Mouse (Mus musculus): Measurements from ENCODE around the gene Ptprn2. TPM values are rescaled to one million over a fixed set of nuclear protein-coding genes. Genes with fewer than 3 reads are reported as not detected.

The Ptprn2 gene
- polyA plus RNA-seq, 1 experiment: 63.0 TPM

DNA sequence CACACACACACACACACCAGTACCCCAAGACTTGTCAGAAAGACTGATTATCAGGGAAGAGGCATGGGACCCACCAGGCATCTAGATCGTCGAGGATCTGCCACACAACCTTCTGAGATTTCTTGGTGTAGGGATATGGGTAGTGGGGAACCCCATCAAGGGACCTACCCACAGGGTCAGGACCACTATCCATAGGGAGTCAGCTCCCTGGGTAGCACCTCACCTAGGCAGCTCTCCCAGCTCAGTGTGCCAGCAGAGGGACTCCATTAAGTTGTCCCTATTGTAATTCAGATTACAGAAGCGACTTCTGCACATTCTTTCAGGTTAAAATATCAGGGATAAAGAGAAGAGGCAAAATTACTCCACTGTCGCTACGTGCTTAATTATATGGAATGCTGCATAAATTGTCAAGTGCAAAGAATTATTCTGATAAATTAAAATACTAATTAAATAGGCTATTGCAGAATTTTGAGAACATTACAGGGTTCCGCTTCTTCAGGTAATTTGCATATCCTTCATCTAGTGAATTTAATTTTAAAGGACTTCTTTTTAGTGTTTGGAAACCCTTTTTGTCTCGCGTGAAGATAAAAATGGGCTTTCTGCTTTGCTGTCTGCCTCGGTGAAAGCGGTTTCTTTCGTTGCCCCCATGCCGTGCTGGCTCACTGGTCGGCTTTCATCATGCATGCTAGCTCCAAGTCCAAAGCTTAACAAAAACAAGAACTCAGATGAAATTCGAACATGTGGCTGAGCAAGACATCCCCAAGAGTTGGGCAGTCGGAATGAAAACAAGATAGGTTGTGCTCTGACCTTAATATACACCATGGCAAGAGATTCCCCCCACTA is 531.5 kb downstream of the Ptprn2 start:
- TF ChIP-seq POLR2A (IDR thresholded peaks at IDR 0.05; ENCODE audit: borderline replicate concordance, extremely low read depth, insufficient read depth, insufficient read length, poor library complexity, severe bottlenecking): no peak
- TF ChIP-seq CTCF (IDR thresholded peaks at IDR 0.05; ENCODE audit: borderline replicate concordance, extremely low read depth, insufficient read depth, insufficient read length): no peak
- DNase-seq (ENCODE audit: low read depth): peak; percentile 60

DNA sequence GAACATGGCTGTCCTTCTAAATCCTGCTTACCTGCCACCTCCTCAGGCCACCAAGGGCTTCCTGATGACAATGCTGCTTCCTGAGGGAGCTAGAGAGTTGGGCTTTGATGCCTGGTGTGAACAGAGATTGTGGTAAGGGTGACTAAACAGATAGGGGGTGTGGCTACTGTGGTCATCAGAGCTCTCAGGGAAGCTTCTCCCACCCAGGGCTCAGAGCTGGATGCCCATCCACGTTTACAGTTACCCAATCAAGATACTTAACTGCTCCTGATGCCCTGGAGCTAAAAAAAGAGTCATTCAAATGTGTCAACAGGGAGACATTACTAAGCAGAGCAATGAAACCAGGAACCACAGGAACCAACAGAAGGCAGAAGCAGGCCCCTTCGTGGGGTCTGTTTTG is 532.4 kb downstream of the Ptprn2 start:
- TF ChIP-seq CTCF (IDR thresholded peaks at IDR 0.05; ENCODE audit: borderline replicate concordance, extremely low read depth, insufficient read depth, insufficient read length) (no peak), POLR2A (IDR thresholded peaks at IDR 0.05; ENCODE audit: borderline replicate concordance, extremely low read depth, insufficient read depth, insufficient read length, poor library complexity, severe bottlenecking) (no peak)
- DNase-seq (ENCODE audit: low read depth): no peak

DNA sequence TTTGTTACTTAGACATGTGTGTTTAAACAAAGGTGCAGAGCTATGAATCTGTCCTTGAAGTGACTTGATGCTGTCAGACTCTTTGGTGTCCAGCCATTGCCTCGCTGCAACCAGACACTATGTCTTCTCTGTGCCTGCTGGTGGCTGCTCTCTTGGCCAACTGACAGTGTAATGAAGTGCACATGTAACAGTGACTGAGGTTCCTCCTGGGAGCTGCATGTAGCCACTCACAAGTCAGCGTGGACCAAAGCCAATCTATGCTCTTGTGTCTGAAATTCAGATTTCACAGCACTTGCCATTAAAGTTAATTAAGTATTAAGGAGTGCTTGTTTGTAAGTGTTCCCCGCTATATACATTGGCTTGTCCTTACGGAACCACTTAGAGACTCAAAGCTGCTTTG is 537.7 kb downstream of the Ptprn2 start:
- DNase-seq (ENCODE audit: low read depth): peak; percentile 48
- TF ChIP-seq POLR2A (IDR thresholded peaks at IDR 0.05; ENCODE audit: borderline replicate concordance, extremely low read depth, insufficient read depth, insufficient read length, poor library complexity, severe bottlenecking): no peak
- TF ChIP-seq CTCF (IDR thresholded peaks at IDR 0.05; ENCODE audit: borderline replicate concordance, extremely low read depth, insufficient read depth, insufficient read length): no peak

DNA sequence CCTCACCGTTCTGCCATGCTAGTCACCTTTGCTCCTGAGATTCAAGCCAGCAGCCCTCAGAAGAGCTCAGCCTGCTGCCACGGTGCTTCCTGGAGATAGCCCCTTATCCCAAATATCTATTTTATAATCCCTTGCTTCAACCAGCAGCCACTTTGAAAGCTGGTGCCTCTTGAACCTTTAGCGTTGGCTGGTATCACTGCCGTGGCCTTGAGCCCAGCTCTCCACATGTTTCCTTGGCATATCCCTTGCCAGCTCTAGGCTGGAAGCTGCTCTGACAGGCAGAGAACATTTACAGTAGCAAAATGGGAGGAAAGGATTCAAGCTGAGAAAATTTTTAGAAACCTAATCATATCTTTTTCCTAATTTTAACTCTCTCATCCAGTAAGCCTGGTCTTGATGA is 539.4 kb downstream of the Ptprn2 start:
- TF ChIP-seq POLR2A (IDR thresholded peaks at IDR 0.05; ENCODE audit: borderline replicate concordance, extremely low read depth, insufficient read depth, insufficient read length, poor library complexity, severe bottlenecking): no peak
- no peak for TF ChIP-seq CTCF (IDR thresholded peaks at IDR 0.05; ENCODE audit: borderline replicate concordance, extremely low read depth, insufficient read depth, insufficient read length)
- peak; percentile 67 for DNase-seq (ENCODE audit: low read depth)

DNA sequence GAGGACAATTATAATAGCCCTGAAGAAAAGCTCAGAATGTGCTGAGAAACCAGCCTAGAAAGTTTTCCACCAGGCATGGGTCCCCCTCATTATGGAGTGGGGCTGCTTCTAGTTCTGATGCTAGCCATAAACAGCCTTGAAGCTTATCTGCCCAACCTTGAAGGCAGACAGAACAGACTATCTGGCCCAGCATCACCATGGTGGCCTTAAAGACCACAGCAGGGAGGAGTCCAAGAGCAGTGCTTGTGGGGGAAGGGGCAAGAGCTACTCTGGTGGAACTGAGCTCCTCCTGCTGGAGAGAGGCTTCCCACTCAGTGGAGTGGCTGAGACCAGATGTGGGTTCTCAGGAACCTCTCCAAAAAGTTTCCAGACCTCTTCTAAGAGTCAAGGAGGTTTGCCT is 540.2 kb downstream of the Ptprn2 start:
- DNase-seq (ENCODE audit: low read depth): no peak
- TF ChIP-seq CTCF (IDR thresholded peaks at IDR 0.05; ENCODE audit: borderline replicate concordance, extremely low read depth, insufficient read depth, insufficient read length) (no peak), POLR2A (IDR thresholded peaks at IDR 0.05; ENCODE audit: borderline replicate concordance, extremely low read depth, insufficient read depth, insufficient read length, poor library complexity, severe bottlenecking) (no peak)

DNA sequence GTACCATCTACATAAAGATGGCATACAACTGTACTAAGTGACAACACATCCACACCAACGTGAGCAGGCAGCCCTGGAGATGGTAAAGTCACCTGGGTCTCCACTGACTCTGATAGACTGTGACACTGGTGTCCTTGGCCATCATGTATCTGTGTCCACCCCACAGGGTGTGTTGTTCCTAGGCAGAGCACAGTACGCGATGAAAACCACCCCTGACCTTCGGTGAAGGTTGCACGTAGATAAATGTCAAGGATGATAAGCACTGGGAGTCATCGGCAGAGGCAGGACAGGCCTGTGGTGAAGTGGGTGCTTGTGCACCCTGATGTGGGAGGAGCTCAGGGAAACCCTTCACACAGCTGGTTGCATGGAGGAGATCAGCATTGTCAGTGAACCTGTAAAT is 541.8 kb downstream of the Ptprn2 start:
- TF ChIP-seq POLR2A (IDR thresholded peaks at IDR 0.05; ENCODE audit: borderline replicate concordance, extremely low read depth, insufficient read depth, insufficient read length, poor library complexity, severe bottlenecking): no peak
- TF ChIP-seq CTCF (IDR thresholded peaks at IDR 0.05; ENCODE audit: borderline replicate concordance, extremely low read depth, insufficient read depth, insufficient read length): no peak
- no peak for DNase-seq (ENCODE audit: low read depth)

DNA sequence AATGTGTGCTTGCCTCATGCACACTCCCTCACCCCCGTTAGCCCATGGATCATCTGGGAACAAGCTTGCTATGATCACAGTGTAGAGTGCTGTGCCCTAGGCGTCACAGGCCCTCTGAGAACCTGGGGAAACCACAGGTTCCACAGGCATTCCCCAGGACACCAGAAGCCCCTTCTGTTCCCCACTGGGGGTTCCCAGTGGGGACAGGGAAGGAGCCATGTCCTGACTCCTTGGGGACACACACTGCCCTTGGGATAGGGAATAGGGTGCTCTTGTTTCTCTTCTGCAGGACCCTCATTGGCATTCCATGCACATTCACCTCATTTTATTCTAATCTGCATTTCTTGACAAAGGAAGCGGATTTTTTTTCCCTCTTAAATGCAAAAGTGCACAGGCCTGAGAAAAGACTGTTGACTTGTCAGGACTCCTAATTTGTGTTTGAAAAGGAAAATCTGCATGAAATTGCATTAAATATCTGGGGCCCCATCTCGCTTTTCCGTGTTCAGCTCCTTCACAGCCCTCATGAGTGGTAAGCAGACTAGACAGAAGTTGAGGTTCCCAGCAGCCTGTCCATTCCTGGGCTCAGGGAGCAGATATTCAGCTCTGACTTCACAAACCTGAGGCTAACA is 542.9 kb downstream of the Ptprn2 start:
- TF ChIP-seq POLR2A (IDR thresholded peaks at IDR 0.05; ENCODE audit: borderline replicate concordance, extremely low read depth, insufficient read depth, insufficient read length, poor library complexity, severe bottlenecking) (no peak), CTCF (IDR thresholded peaks at IDR 0.05; ENCODE audit: borderline replicate concordance, extremely low read depth, insufficient read depth, insufficient read length) (no peak)
- peak; percentile 92 for DNase-seq (ENCODE audit: low read depth)

DNA sequence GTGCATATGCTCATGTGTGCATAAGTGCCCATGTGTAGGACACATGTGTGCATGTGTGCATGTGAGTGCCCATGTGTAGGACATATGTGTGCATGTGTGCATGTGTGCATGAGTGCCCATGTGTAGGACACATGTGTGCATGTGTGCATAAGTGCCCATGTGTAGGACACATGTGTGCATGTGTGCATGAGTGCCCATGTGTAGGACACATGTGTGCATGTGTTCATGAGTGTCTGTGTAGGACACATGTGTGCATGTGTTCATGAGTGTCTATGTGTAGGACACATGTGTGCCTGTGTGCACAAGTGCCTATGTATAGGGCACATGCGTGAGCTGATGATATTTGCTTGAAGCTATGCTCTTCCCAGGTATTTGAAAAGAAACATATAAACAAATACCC is 547.7 kb downstream of the Ptprn2 start:
- no peak for DNase-seq (ENCODE audit: low read depth)
- TF ChIP-seq CTCF (IDR thresholded peaks at IDR 0.05; ENCODE audit: borderline replicate concordance, extremely low read depth, insufficient read depth, insufficient read length) (no peak), POLR2A (IDR thresholded peaks at IDR 0.05; ENCODE audit: borderline replicate concordance, extremely low read depth, insufficient read depth, insufficient read length, poor library complexity, severe bottlenecking) (no peak)

DNA sequence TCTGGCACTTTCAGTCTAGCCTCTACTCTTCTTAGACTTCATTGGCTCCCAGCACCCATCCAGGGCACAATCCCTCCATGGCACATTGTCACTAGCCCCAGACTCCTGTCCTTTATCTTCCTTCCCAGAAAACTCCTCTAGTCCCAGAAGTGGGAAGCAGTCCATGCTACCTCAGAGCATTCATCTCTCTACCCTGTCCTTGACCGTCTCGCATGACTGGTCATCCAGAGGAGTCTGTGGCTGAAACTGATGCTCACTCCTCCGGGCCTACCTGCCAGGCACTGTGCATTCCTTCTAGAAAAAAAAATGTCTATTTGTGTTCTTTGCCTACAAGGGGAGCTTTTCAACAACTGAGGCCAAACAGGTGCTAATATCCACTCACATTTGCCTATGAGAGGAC is 549.0 kb downstream of the Ptprn2 start:
- TF ChIP-seq CTCF (IDR thresholded peaks at IDR 0.05; ENCODE audit: borderline replicate concordance, extremely low read depth, insufficient read depth, insufficient read length): no peak
- TF ChIP-seq POLR2A (IDR thresholded peaks at IDR 0.05; ENCODE audit: borderline replicate concordance, extremely low read depth, insufficient read depth, insufficient read length, poor library complexity, severe bottlenecking): no peak
- DNase-seq (ENCODE audit: low read depth): no peak

DNA sequence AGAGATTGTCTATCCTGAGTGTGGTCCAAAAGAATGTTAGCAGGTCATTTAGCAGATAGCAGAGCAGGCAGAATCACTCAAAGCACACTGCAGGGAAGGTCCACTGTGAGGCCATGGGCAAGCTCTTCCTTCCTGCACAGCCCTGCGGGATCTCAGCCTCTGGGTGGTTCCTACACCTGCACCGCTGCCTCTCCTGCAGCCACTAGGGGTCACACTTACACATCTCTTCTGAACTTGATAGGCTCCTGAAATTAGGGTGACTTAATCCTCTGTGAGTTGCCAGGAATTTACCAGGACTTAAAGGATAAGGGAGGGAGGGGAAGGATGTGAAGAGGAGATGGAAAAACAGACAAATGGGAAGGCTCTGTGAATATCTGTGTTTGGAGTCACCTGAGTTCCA is 549.7 kb downstream of the Ptprn2 start:
- TF ChIP-seq POLR2A (IDR thresholded peaks at IDR 0.05; ENCODE audit: borderline replicate concordance, extremely low read depth, insufficient read depth, insufficient read length, poor library complexity, severe bottlenecking) (no peak), CTCF (IDR thresholded peaks at IDR 0.05; ENCODE audit: borderline replicate concordance, extremely low read depth, insufficient read depth, insufficient read length) (peak; percentile 82)
- peak; percentile 88 for DNase-seq (ENCODE audit: low read depth)

DNA sequence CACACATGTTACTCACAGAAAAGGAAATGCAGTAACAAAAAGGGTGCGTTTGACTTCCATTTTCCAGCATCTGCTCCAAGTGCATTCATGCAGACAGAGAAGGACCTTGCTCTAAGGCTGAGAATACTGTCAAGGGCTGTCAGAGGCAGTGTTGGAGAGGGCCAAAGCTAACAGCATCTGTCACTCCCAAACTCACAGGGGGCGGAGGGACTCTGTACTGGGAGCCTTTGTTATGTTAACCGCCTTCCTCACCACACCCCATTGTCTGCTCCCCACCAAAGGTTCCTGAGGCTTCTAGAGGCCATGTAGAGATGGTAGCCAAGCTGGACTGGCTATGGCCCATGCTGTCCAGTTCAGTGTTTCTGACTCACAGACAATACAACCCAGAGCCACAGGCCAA is 553.9 kb downstream of the Ptprn2 start:
- peak; percentile 72 for DNase-seq (ENCODE audit: low read depth)
- TF ChIP-seq POLR2A (IDR thresholded peaks at IDR 0.05; ENCODE audit: borderline replicate concordance, extremely low read depth, insufficient read depth, insufficient read length, poor library complexity, severe bottlenecking) (no peak), CTCF (IDR thresholded peaks at IDR 0.05; ENCODE audit: borderline replicate concordance, extremely low read depth, insufficient read depth, insufficient read length) (no peak)

DNA sequence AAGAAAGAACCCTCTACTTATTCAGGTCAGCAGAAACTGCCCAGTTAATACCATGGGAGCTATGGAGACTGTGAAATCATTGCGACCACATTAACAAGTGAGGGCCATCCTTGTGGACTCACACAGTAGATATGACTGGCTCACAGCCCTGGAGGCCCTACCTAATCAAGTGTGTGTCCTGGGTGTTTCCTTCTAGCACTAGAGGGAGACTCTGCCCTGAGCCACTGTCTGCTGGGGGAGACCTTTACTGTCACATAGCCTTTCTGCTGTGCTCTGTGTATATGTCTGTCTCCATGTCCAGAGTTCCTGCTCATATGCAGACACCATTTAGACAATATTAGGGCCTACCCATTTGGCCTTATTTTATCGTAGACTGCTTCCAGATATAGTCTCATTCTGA is 555.9 kb downstream of the Ptprn2 start:
- TF ChIP-seq CTCF (IDR thresholded peaks at IDR 0.05; ENCODE audit: borderline replicate concordance, extremely low read depth, insufficient read depth, insufficient read length): peak; percentile 20; the same call in 1 of the 2 replicates
- TF ChIP-seq POLR2A (IDR thresholded peaks at IDR 0.05; ENCODE audit: borderline replicate concordance, extremely low read depth, insufficient read depth, insufficient read length, poor library complexity, severe bottlenecking): no peak
- DNase-seq (ENCODE audit: low read depth): peak; percentile 20
